Mouse (Mus musculus) myocyte (in vitro differentiated cells): ENCODE data around the gene Lysmd4. TPM values are rescaled to one million over a fixed set of nuclear protein-coding genes. Genes with fewer than 3 reads are reported as not detected.

Experiments
- H3K27me3 ChIP-seq: one replicate; pipeline ENCODE4 v1.6.1; 2011; ENCODE audit not compliant: control insufficient read depth, insufficient read depth, insufficient read length
- H3K36me3 ChIP-seq: one replicate; pipeline ENCODE4 v1.6.1; 2011; ENCODE audit not compliant: control insufficient read depth, insufficient read depth
- H3K4me2 ChIP-seq: one replicate; pipeline ENCODE4 v1.6.1; 2011; ENCODE audit warnings: low read depth, control low read depth
- H3K4me3 ChIP-seq: one replicate; pipeline ENCODE4 v1.5.1; 2011; ENCODE audit warnings: mild to moderate bottlenecking, control low read depth, moderate library complexity
- H3K79me2 ChIP-seq: one replicate; pipeline ENCODE4 v1.6.1; 2011; ENCODE audit not compliant: control insufficient read depth, insufficient read depth
- H3ac ChIP-seq: one replicate; pipeline ENCODE4 v1.6.1; 2011; ENCODE audit not compliant: control insufficient read depth, insufficient read length
- CEBPB ChIP-seq: IDR thresholded peaks from 2 replicates; pipeline ENCODE4 v1.6.1; 2011; ENCODE audit warnings: mild to moderate bottlenecking, moderate library complexity; ENCODE audit not compliant: poor library complexity, insufficient read depth, severe bottlenecking
- E2F4 ChIP-seq: IDR thresholded peaks from one replicate; pipeline ENCODE4 v1.6.1; 2011; ENCODE audit warnings: mild to moderate bottlenecking, control low read depth, moderate library complexity; ENCODE audit not compliant: insufficient read depth
- MAX ChIP-seq: IDR thresholded peaks from one replicate; pipeline ENCODE4 v1.6.1; 2011; ENCODE audit warnings: low read depth, mild to moderate bottlenecking, control low read depth
- MYOD1 ChIP-seq, 3 experiments: IDR thresholded peaks; one replicate each; pipeline ENCODE4 v1.6.1; 2011; ENCODE audit warnings: control low read depth in 2 of 3, low read depth in 2 of 3, mild to moderate bottlenecking in 2 of 3, moderate library complexity in 1 of 3; ENCODE audit not compliant: insufficient read length in 2 of 3, control insufficient read depth in 1 of 3
- MYOG ChIP-seq, 3 experiments: IDR thresholded peaks; one replicate each; pipeline ENCODE4 v1.6.1; 2011; ENCODE audit warnings: control low read depth in 2 of 3, low read depth in 2 of 3, mild to moderate bottlenecking in 2 of 3; ENCODE audit not compliant: insufficient read length in 2 of 3, control insufficient read depth in 1 of 3, insufficient read depth in 1 of 3
- POLR2A ChIP-seq: IDR thresholded peaks from one replicate; pipeline ENCODE4 v1.6.1; 2011; ENCODE audit warnings: low read depth, mild to moderate bottlenecking, control low read depth, moderate library complexity; ENCODE audit not compliant: insufficient read length
- POLR2AphosphoS2 ChIP-seq: IDR thresholded peaks from one replicate; pipeline ENCODE4 v1.6.1; 2011; ENCODE audit warnings: low read depth, control low read depth; ENCODE audit not compliant: insufficient read length
- REST ChIP-seq: IDR thresholded peaks from one replicate; pipeline ENCODE4 v1.6.1; 2011; ENCODE audit warnings: mild to moderate bottlenecking, control low read depth, moderate library complexity; ENCODE audit not compliant: insufficient read depth, insufficient read length
- SRF ChIP-seq: IDR thresholded peaks from one replicate; pipeline ENCODE4 v1.6.1; 2011; ENCODE audit warnings: low read depth; ENCODE audit not compliant: control insufficient read depth, insufficient read length
- TCF12 ChIP-seq: IDR thresholded peaks from one replicate; pipeline ENCODE4 v1.6.1; 2011; ENCODE audit warnings: mild to moderate bottlenecking, control low read depth; ENCODE audit not compliant: poor library complexity, insufficient read depth, severe bottlenecking
- TCF3 ChIP-seq: IDR thresholded peaks from one replicate; pipeline ENCODE4 v1.6.1; 2011; ENCODE audit warnings: low read depth, control low read depth; ENCODE audit not compliant: insufficient read length
- USF1 ChIP-seq: IDR thresholded peaks from one replicate; pipeline ENCODE4 v1.6.1; 2011; ENCODE audit warnings: low read depth, mild to moderate bottlenecking, control low read depth, moderate library complexity
- polyA plus RNA-seq: library from polyadenylated mRNA; unstranded; fragments of >200 nt; fragmentation: generic; extraction: Trizol; gene quantifications from one replicate; pipeline ENCODE4 v1.2.1, GENCODE M21; 2012; ENCODE audit warnings: missing spikeins

Gene Lysmd4
- polyA plus RNA-seq, 1 experiment, result 7.7 TPM

- Histone ChIP-seq H3ac (no peak overlapping the region), H3K4me3 (no peak overlapping the region), H3K79me2 (peaks cover 95% of the 10 kb centered on the region), H3K36me3 (peaks cover 20% of the 10 kb centered on the region), H3K4me2 (no peak overlapping the region), H3K27me3 (no peaks in the 10 kb centered on the region)
- TF ChIP-seq SRF, result no peak
- no peak for TF ChIP-seq TCF12
- no peak for TF ChIP-seq MYOD1 (IDR thresholded peaks at IDR 0.05; ENCODE audit: control insufficient read depth in 1 of 3, insufficient read length in 2 of 3, low read depth in 2 of 3)
- no peak for TF ChIP-seq POLR2A
- no peak for TF ChIP-seq MAX
Measured at GRCm38 (mm10) chr7:67342067-67342625, 119.8 kb downstream of the Lysmd4 start.

GRCm38 (mm10) chr7:67344443-67344842 is 122.1 kb downstream of the Lysmd4 start:
- Histone ChIP-seq H3ac (no peak overlapping the region), H3K79me2 (peaks cover 96% of the 10 kb centered on the region), H3K4me2 (no peak overlapping the region), H3K27me3 (no peaks in the 10 kb centered on the region), H3K4me3 (no peak overlapping the region), H3K36me3 (peaks cover 28% of the 10 kb centered on the region)
- no peak for TF ChIP-seq MYOG (IDR thresholded peaks at IDR 0.05; ENCODE audit: control insufficient read depth in 1 of 3, insufficient read depth in 1 of 3, insufficient read length in 2 of 3, low read depth in 2 of 3)
- no peak for TF ChIP-seq SRF
- no peak for TF ChIP-seq CEBPB
- no peak for TF ChIP-seq REST
- no peak for TF ChIP-seq TCF3
- TF ChIP-seq E2F4, result no peak
- no peak for TF ChIP-seq POLR2A
- TF ChIP-seq MAX, result no peak
- TF ChIP-seq POLR2AphosphoS2, result no peak
- TF ChIP-seq TCF12, result no peak

- H3K4me3 ChIP-seq, result no peak overlapping the region
- H3ac ChIP-seq, result no peak overlapping the region
- H3K27me3 ChIP-seq, result no peaks in the 10 kb centered on the region
- peaks cover 12% of the 10 kb centered on the region for H3K36me3 ChIP-seq
- no peak for TF ChIP-seq USF1
- TF ChIP-seq CEBPB, result no peak
- no peak for TF ChIP-seq E2F4
- no peak for TF ChIP-seq SRF
- no peak for TF ChIP-seq MYOG (IDR thresholded peaks at IDR 0.05; ENCODE audit: control insufficient read depth in 1 of 3, insufficient read depth in 1 of 3, insufficient read length in 2 of 3, low read depth in 2 of 3)
- peaks cover 100% of the 10 kb centered on the region for H3K79me2 ChIP-seq
- H3K4me2 ChIP-seq, result no peak overlapping the region
Measured at GRCm38 (mm10) chr7:67352989-67353388, 130.6 kb downstream of the Lysmd4 start.

- Histone ChIP-seq H3K4me2 (no peak overlapping the region), H3K27me3 (no peaks in the 10 kb centered on the region), H3K79me2 (peaks cover 100% of the 10 kb centered on the region), H3K4me3 (no peak overlapping the region), H3K36me3 (peaks cover 8% of the 10 kb centered on the region), H3ac (no peak overlapping the region)
- no peak for TF ChIP-seq POLR2AphosphoS2
- no peak for TF ChIP-seq MYOD1 (IDR thresholded peaks at IDR 0.05; ENCODE audit: control insufficient read depth in 1 of 3, insufficient read length in 2 of 3, low read depth in 2 of 3)
- TF ChIP-seq REST, result no peak
- no peak for TF ChIP-seq POLR2A
- no peak for TF ChIP-seq E2F4
- no peak for TF ChIP-seq MAX
- no peak for TF ChIP-seq CEBPB
- TF ChIP-seq TCF3, result no peak
- no peak for TF ChIP-seq TCF12
- no peak for TF ChIP-seq SRF
- no peak for TF ChIP-seq USF1
- no peak for TF ChIP-seq MYOG (IDR thresholded peaks at IDR 0.05; ENCODE audit: control insufficient read depth in 1 of 3, insufficient read depth in 1 of 3, insufficient read length in 2 of 3, low read depth in 2 of 3)
Measured at GRCm38 (mm10) chr7:67353667-67354066, 131.3 kb downstream of the Lysmd4 start.

GRCm38 (mm10) chr7:67355870-67356269 is 133.5 kb downstream of the Lysmd4 start:
- Histone ChIP-seq H3K79me2 (peaks cover 100% of the 10 kb centered on the region), H3K4me3 (no peak overlapping the region), H3K36me3 (peaks cover 4% of the 10 kb centered on the region), H3K4me2 (no peak overlapping the region), H3ac (no peak overlapping the region), H3K27me3 (no peaks in the 10 kb centered on the region)
- TF ChIP-seq E2F4 (no peak), REST (no peak), USF1 (no peak), CEBPB (no peak), POLR2A (no peak), MYOG (IDR thresholded peaks at IDR 0.05; ENCODE audit: control insufficient read depth in 1 of 3, insufficient read depth in 1 of 3, insufficient read length in 2 of 3, low read depth in 2 of 3) (no peak), MYOD1 (IDR thresholded peaks at IDR 0.05; ENCODE audit: control insufficient read depth in 1 of 3, insufficient read length in 2 of 3, low read depth in 2 of 3) (no peak), MAX (no peak), TCF3 (no peak), TCF12 (no peak), SRF (no peak), POLR2AphosphoS2 (no peak)

Other genes with a start within 250 kb of the Lysmd4 start
- gene Mef2a, start 150.3 kb downstream of the Lysmd4 start, polyA plus RNA-seq, result 64.5 TPM